Mouse (Mus musculus) WW6 (cell line): ENCODE measurements around the gene Tmed10.

Experiments
- DNase-seq: peaks from one replicate; pipeline ENCODE4 v3.0.0-alpha.2; 2013; ENCODE audit warnings: low read depth, low spot score

Gene Tmed10

DNA sequence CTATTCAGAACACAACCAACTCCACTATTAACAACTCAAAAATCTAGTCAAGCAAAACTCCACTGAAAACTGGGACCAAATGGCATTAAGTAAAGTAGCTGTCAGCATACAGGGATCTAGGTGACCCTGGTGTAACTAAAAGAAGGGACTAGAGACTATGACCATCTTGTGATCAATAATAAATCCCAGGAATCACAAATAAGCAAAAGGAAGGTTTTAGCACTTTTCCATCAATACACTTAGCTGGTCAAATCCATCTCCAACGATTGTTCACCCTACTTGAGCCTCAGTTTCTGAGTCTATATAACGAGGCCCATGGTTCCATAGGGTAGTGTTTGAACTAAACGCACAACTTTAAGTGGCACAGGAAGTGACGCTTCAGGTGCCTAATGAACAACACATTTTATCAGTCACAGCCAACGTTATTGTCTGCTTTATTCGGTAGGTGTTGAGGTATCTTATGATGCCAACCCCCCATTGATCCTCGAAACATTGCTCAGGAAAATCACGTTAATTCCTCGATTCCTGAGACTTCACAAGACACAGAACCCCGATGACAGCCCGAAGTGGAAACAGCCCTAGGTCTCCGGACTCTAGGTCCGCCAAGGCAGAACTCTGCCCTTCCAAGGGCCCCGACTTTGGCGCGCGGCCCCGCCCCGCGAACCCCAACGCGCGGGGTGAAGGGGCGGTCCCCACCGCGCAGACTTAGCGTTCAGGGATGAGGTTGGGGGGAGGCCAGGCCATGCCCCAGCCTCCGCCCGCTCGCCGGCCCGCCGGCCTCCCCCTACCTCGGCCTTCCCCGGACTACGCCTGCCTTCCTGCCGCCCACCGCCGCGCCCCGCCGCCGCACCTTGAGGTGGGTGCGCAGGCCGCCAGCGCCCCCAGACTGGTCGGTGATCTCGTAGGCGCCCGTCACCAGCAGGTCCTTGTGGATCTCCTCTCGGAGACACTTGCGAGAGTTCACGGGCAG lies 771 bp downstream of the Tmed10 start:
- peak; percentile 20 for DNase-seq

DNA sequence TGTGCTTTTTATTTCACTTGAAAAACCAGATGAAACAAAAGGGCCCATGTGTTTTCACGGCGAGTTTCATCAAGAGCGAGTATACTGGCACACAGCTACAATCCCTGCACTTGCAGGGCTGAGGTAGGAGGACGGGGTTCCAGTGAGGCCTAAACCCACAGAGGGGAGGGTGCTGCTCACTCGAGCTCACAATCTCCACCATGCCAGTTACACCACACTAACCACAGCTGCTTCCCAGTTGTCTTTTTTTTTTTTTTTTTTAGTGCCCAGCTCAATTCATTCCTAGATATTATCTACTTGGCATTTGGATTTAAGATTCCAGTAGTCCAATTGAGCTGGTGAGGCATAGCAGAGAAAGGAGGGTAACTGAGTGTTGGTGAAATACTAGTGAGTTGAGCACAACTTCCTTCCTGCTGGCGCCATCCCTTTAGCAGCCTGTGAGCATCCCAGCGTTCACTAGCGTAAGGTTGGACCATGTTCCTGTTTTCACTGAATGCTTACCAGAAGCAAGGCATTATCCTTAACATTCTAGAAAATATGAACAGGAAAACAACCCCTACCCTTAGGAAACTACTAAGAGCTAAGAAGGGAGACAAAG lies 2.5 kb downstream of the Tmed10 start:
- DNase-seq = no peak

- no peak for DNase-seq
These were observed 6.1 kb downstream of the Tmed10 start for GRCm38 (mm10) chr12:85368441-85369063.

DNA sequence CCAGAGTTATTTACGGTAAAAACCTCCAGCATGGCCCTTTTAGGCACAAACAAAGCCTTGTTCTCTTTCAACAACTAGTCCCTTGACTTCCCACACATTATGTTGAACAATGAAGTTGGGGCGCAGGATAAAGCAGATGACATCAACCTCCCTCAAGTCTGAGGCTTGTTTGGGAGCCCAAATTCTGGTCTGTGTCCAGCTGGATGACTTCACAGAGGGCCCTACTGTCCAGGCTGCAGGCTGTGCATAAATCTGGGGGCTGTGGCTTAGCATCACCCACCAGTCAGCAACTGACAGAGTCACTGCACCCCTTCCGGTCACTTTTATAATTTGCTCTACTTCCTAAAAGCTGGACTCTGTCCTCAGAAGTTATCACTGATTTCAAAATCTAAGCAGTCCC lies 8.4 kb downstream of the Tmed10 start:
- DNase-seq = no peak

- DNase-seq = no peak
These were observed 12.1 kb downstream of the Tmed10 start for GRCm38 (mm10) chr12:85362510-85362909.

GRCm38 (mm10) chr12:85361580-85361979 lies 13.1 kb downstream of the Tmed10 start:
- no peak for DNase-seq

GRCm38 (mm10) chr12:85361165-85361564 lies 13.5 kb downstream of the Tmed10 start:
- DNase-seq = no peak

DNA sequence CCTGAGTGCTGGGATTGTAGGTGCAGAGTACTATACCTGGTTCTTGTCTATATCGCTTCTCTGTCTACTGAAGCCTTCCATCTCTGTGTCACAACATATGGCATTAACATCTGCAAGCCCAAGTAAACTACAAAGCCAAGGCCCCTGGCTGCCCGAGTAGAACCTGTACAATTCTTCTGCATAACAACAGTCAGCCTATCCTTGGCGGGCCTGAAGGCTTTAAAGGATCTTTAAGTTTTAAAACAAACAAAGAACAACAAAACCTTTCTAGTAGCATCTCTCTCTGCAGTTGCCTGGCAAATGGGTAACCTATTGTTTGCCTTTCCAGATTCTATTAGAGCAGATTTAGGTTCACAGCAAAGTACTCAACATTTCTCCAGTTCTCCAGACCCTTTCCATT lies 20.6 kb downstream of the Tmed10 start:
- DNase-seq = no peak

GRCm38 (mm10) chr12:85350407-85351232 lies 24.0 kb downstream of the Tmed10 start:
- no peak for DNase-seq

DNA sequence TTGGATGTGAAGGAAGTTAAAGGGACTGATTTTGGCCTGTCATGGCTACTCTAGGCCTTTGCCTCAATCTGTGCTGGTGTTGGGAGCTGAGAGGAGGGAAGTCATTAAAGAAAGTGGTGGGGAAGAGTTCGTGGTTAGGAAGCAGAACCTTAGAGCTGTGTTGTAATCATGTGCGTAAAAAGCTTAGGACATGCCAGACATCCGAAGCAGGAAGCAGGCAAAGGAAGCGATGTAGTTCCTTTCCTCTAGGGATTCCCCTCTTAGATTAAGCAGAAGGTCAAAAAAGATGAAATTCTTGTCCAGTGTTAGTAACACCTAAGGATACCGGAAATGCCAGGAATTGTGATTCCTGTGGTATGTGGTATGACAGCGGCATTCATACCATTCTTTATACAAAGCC lies 26.3 kb downstream of the Tmed10 start:
- DNase-seq = no peak

GRCm38 (mm10) chr12:85347196-85347595 lies 27.5 kb downstream of the Tmed10 start:
- no peak for DNase-seq

DNA sequence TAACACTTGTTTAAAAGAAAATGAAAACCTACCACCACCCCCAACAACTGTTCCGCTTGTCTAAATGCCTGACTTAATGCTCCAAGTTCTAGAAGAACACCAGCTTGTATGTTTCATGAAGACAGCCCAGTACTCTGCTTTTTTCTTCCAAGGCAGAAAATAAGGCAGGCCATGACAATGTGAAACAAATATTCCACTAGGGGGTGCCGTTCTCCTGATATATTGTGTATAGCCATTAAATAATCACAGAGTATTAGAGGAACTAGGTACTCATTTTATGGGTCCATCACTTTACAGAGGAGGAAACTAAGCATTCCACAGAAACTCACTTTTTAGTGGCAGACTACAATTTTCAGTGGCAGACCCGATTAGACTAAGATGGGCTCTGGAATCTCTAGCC lies 28.3 kb downstream of the Tmed10 start:
- DNase-seq = no peak

GRCm38 (mm10) chr12:85345559-85345958 lies 29.1 kb downstream of the Tmed10 start:
- DNase-seq = no peak

DNA sequence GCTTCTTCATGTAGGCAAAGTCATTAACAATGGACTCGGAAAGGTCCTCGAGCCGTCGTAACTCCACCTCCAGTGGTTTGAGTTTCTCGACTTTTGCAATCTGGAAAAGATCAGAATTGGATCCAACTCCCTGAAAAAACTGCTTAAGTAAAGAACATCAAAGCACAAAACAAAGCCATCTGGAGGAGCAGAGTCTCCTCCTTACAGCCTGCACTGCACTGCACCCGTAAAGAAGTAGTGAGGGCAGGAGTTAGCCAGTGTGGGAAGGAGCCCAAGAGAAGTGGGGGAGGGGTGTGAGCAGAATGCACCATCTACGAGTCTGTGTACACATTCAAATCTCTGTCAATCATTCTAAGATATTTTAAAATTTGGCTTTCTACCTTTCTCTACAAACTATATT lies 30.4 kb downstream of the Tmed10 start:
- no peak for DNase-seq

DNA sequence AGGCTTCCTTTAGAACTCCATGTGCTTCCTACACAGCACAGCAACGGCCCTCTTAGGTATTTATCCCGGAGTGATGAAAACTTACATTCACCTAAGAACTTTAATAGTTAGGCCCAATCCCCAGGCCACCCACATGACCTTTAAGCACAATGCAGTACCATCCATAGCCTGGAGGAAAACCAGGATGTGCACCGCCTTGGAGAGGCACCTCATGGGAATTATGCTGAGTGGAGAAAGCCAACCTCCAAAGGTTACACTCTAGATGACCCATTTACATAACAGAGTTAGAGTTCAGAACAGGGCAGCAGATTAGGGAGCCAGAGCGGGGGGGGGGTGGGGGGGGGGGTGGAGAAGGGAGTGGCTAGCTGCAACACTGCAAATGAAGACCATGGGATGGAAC lies 32.3 kb downstream of the Tmed10 start:
- no peak for DNase-seq

DNA sequence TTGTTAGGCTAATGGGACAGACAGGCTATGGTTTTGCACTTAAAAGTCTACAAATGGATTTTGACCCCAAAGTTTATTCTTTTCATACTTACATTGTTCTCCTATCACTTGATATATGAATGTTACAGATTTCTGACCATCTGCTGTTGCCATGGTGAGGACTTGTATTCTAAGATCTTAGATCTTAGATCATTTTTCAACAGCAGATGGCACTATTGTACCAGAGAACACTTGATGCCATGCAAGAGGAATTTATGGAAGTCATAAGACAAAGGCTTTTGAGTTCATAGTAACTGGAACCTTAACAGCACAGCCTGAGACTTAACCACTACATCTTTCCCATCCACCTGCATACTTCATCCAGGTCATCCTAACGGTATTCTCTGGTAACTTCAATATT lies 33.5 kb downstream of the Tmed10 start:
- DNase-seq = no peak

- DNase-seq = no peak
These were observed 34.7 kb downstream of the Tmed10 start for GRCm38 (mm10) chr12:85339947-85340346.

DNA sequence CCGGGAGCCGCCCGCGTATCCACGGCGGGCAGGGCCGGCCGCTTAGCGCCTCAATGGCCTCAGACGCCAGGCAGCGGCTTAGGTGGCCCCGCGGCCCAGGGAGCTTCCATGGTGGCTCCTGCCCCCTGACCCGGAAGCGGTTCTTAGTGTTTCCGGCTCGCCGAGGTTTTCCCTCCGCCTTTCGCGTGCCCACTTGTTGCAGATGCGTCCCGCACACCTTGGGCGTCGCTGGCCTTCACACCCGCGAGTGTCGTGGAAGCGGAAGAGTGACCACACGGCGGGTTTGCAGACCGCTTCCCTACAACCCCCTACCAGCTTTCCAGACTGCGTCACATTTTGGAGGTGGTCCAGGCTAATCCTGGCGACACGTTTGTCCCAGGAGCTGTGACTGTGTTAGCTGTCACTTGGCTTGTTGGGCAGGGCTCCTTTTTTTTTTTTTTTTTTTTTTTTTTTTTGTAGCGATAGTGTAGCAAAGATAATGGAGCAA lies 35.4 kb downstream of the Tmed10 start, which contains the start of gene Nek9:
Gene Nek9 (minus strand): TSS at position 120 of the 487 bp plus-strand sequence.
- peak; percentile 82 for DNase-seq

GRCm38 (mm10) chr12:85338815-85339214 lies 35.8 kb downstream of the Tmed10 start:
- DNase-seq = no peak

DNA sequence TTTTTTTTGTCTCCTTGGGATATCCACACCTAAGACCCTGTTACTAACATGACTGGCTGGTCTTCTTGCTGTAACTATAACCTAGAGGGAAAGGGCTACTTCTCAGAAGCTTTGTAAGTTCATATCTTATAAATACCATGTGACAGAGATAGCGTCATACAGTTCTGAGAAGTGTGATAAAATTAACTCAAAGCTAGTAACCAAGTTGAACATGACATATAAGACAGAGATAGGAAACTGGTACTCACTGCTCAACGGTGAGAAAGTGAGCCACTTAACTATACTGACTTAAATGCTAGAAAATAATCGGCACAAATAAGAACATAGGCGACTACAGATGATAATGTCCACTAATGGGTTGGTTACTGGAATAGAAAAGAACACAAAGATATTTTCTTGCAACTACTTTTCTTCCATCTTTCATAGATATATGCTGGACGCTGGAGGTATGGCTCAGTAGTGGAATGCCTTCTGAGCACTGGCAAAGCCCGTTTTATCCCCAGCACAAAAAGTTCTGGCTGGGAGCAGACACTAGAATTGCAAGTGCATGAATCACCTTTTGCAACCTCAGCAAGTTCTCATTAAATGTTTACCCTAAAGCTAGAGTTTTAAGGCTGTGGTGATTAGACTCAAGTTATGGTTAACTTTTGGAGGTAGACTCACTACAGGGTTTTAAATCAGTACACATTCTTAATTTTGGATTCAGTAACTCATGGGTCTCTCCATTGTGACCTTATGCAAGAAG lies 36.9 kb downstream of the Tmed10 start:
- no peak for DNase-seq

DNA sequence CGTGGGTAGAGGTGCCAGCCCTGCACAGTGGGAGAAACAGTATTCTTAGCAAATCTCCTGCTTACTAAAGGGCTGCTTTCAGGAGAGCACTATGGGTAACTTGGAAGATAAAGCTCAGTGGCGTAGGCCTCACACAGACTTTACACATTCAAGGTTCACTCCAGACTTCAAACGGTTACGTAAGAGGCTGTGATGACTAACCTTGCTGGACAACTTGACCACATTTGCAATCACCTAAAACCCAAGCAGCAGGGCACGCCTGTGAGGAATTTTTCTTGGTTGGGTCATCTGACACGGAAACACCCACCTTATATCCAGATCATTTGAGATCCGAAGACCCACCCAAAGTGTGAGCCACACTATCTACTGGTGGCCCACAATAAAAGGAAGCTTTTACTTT lies 44.5 kb downstream of the Tmed10 start:
- no peak for DNase-seq
